Mouse (Mus musculus) brain, embryonic 18.5 days (tissue): Measurements from ENCODE around the gene Gabbr2.

Experiments
- DNase-seq: peaks from one replicate; pipeline ENCODE4 v3.0.0-alpha.2; 2012; ENCODE audit warnings: low read depth, low spot score

The Gabbr2 gene

GRCm38 (mm10) chr4:46825846-46826529 is 165.7 kb downstream of the Gabbr2 start:
- no peak for DNase-seq

GRCm38 (mm10) chr4:46823738-46824137 is 167.9 kb downstream of the Gabbr2 start:
- DNase-seq = no peak

- DNase-seq = no peak
These were observed 170.0 kb downstream of the Gabbr2 start for GRCm38 (mm10) chr4:46821709-46822108.

- DNase-seq = no peak
These were observed 176.7 kb downstream of the Gabbr2 start for GRCm38 (mm10) chr4:46814954-46815353.

GRCm38 (mm10) chr4:46814236-46814635 is 177.4 kb downstream of the Gabbr2 start:
- DNase-seq = no peak

GRCm38 (mm10) chr4:46811165-46811564 is 180.5 kb downstream of the Gabbr2 start:
- DNase-seq = no peak

GRCm38 (mm10) chr4:46806876-46807275 is 184.8 kb downstream of the Gabbr2 start:
- no peak for DNase-seq

GRCm38 (mm10) chr4:46805910-46806309 is 185.8 kb downstream of the Gabbr2 start:
- DNase-seq = no peak

GRCm38 (mm10) chr4:46802386-46802785 is 189.3 kb downstream of the Gabbr2 start:
- DNase-seq = no peak

- no peak for DNase-seq
These were observed 191.8 kb downstream of the Gabbr2 start for GRCm38 (mm10) chr4:46799904-46800303.

GRCm38 (mm10) chr4:46795707-46796106 is 196.0 kb downstream of the Gabbr2 start:
- no peak for DNase-seq

- DNase-seq = no peak
These were observed 197.1 kb downstream of the Gabbr2 start for GRCm38 (mm10) chr4:46794583-46794982.

- DNase-seq = peak; percentile 34
These were observed 199.2 kb downstream of the Gabbr2 start for GRCm38 (mm10) chr4:46792280-46793026.

- no peak for DNase-seq
These were observed 200.3 kb downstream of the Gabbr2 start for GRCm38 (mm10) chr4:46791268-46791951.

GRCm38 (mm10) chr4:46790609-46791267 is 200.9 kb downstream of the Gabbr2 start:
- DNase-seq = no peak

GRCm38 (mm10) chr4:46784430-46785049 is 207.1 kb downstream of the Gabbr2 start:
- DNase-seq = no peak

- DNase-seq = no peak
These were observed 210.6 kb downstream of the Gabbr2 start for GRCm38 (mm10) chr4:46781109-46781508.

GRCm38 (mm10) chr4:46775959-46776358 is 215.7 kb downstream of the Gabbr2 start:
- no peak for DNase-seq

GRCm38 (mm10) chr4:46774652-46775051 is 217.0 kb downstream of the Gabbr2 start:
- no peak for DNase-seq

- no peak for DNase-seq
These were observed 218.4 kb downstream of the Gabbr2 start for GRCm38 (mm10) chr4:46773243-46773642.

- DNase-seq = no peak
These were observed 219.1 kb downstream of the Gabbr2 start for GRCm38 (mm10) chr4:46772591-46772990.

- no peak for DNase-seq
These were observed 220.6 kb downstream of the Gabbr2 start for GRCm38 (mm10) chr4:46771116-46771515.
